ENCODE assay signal across 14 mouse cellular contexts in the genomic region with DNA sequence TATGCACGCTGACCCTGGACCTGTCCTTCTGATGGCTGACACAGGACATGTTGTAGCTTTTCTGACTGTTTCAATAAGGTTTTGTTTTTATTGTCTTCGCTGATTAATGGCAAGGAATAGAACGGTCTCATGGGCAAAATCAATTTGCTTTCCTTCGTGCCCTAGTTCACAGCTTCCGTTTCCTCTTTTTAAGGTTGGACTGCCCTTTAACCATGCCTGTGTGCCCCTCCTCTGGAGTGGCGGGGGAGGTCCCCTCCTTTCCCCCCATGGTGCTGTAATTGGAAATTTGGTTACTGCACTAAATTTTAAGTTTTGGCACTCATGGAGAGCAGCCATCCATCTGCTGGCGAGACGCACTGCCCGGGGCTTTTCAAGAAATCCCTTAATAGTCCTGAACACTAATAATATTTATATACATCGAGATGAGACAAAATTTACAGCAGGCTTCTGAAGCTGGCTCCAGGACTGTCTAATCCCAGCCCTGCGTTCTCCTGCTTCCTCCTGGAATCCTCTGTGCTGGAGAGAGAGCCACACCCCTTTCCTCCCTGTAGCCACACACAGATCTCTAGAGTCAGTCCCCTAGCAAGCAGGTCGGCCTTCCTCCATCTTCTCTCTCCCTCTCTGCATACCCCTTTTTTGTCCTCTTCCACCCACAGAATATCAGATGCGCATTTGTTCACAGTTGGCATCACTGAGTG.
DNase-seq lines count a peak whose midpoint lies in the region; ATAC-seq lines count a peak whose summit lies in the region.
"Had no signal": no experiment of that assay in that cellular context is flagged by ENCODE, and none has a peak within 500 bp of the region (broad histone marks: within the 10 kb centered on the region; RNA-seq: fewer than 3 reads in every experiment).

No protein-coding gene starts in this region.

- H3K27ac ChIP-seq in lung, embryonic 15.5 days, result 0 out of 2 replicates have a peak overlapping the region, but pooled peaks have one; percentile 27
- H3K27ac ChIP-seq in neural tube, embryonic 14.5 days (ENCODE audit: low read depth, low read length), result no peak overlapping the region

- no peaks in the 10 kb centered on the region for H3K9me3 ChIP-seq in lung, embryonic 15.5 days
- no peaks in the 10 kb centered on the region for H3K9me3 ChIP-seq in neural tube, embryonic 14.5 days (ENCODE audit: control insufficient read depth, low read length)

- intact Hi-C loops in gastrocnemius, postnatal 14 days (cut with DNase I; ENCODE audit: low total_unique reads), result no loop called here

- H3K9ac ChIP-seq in lung, embryonic 15.5 days, result no peak overlapping the region
- no peak overlapping the region for H3K9ac ChIP-seq in neural tube, embryonic 14.5 days (replicated peaks; ENCODE audit: low read depth, low read length)

- WGBS in lung, embryonic 15.5 days, result 46% methylated on average over 13 of the region's 13 CpGs
- 20% methylated on average over 13 of the region's 13 CpGs for WGBS in neural tube, embryonic 14.5 days

- 0 out of 2 replicates have a peak, but pooled peaks have one; percentile 42 for ATAC-seq in lung, embryonic 15.5 days (ENCODE audit: borderline replicate concordance, extremely low read depth, low FRiP score, low TSS enrichment)
- ATAC-seq in common myeloid progenitor, adult 5-6 weeks (replicated peaks; ENCODE audit: low read depth, poor library complexity, severe bottlenecking), result peak; percentile 61
- ATAC-seq in neural tube, embryonic 14.5 days (ENCODE audit: low read depth), result no peak
- ATAC-seq: inflammation-experienced regulatory T-cells, adult 6 months had no signal

- H3K4me3 ChIP-seq in lung, embryonic 15.5 days, result no peak overlapping the region
- H3K4me3 ChIP-seq in neural tube, embryonic 14.5 days (ENCODE audit: low read depth, low read length), result no peak overlapping the region

- DNase-seq in gastrocnemius, adult 18-20 months (ENCODE audit: low spot score), result peak; percentile 17
- no peak for DNase-seq in gastrocnemius, postnatal 14 days
- DNase-seq in lung, adult 18-20 months, result no peak
- DNase-seq in cerebellum, adult 8-10 months, result no peak
- no peak for DNase-seq in urinary bladder, postnatal 25 days (ENCODE audit: low spot score)
- DNase-seq: cerebellum, postnatal 36 days; spleen, adult 18-20 months; thymus, postnatal 4 days had no signal

- no peak overlapping the region for H3K4me2 ChIP-seq in lung, embryonic 15.5 days
- 0 out of 2 replicates have a peak overlapping the region, but pooled peaks have one; percentile 1 for H3K4me2 ChIP-seq in neural tube, embryonic 14.5 days (ENCODE audit: low read depth, low read length)
- H3K4me2 ChIP-seq: liver, embryonic 11.5 days; midbrain, embryonic 11.5 days had no signal

- peaks cover 18% of the 10 kb centered on the region for H3K4me1 ChIP-seq in lung, embryonic 15.5 days
- peaks cover 24% of the 10 kb centered on the region for H3K4me1 ChIP-seq in neural tube, embryonic 14.5 days (ENCODE audit: control insufficient read depth, insufficient read depth, low read length)

- no peaks in the 10 kb centered on the region; the same call in 1 of the 2 replicates for H3K36me3 ChIP-seq in lung, embryonic 15.5 days
- 0 out of 2 replicates have a peak, but pooled peaks cover 4% of the 10 kb centered on the region for H3K36me3 ChIP-seq in neural tube, embryonic 14.5 days (ENCODE audit: control insufficient read depth, insufficient read depth, low read length)

- no peaks in the 10 kb centered on the region for H3K27me3 ChIP-seq in lung, embryonic 15.5 days
- no peaks in the 10 kb centered on the region for H3K27me3 ChIP-seq in neural tube, embryonic 14.5 days (ENCODE audit: control insufficient read depth, insufficient read depth, low read length)
